Mouse (Mus musculus) E14TG2a.4 (cell line): ENCODE results near the gene Klhl42.

Experiments used
- H3K27me3 ChIP-seq: 2 replicates; pipeline ENCODE4 v1.6.1; 2014; ENCODE audit warnings: low read length, control low read depth; ENCODE audit not compliant: insufficient read depth
- H3K36me3 ChIP-seq: 2 replicates; pipeline ENCODE4 v1.6.1; 2014; ENCODE audit warnings: low read length, control low read depth; ENCODE audit not compliant: insufficient read depth
- H3K4me1 ChIP-seq: replicated peaks from 2 replicates; pipeline ENCODE4 v1.6.1; 2014; ENCODE audit warnings: low read depth, low read length, control low read depth
- H3K4me3 ChIP-seq: replicated peaks from 2 replicates; pipeline ENCODE4 v1.5.1; 2014; ENCODE audit warnings: mild to moderate bottlenecking, low read length
- H3K9me3 ChIP-seq: 2 replicates; pipeline ENCODE4 v1.6.1; 2014; ENCODE audit warnings: low read length, control low read depth
- CTCF ChIP-seq: conservative IDR thresholded peaks from 2 replicates; pipeline ENCODE4 v1.5.1; 2014; ENCODE audit warnings: low read length
- NANOG ChIP-seq: IDR thresholded peaks from 2 replicates; pipeline ENCODE4 v1.6.1; 2014; ENCODE audit warnings: borderline replicate concordance, low read length, mixed read lengths
- POU5F1 ChIP-seq: IDR thresholded peaks from 2 replicates; pipeline ENCODE4 v1.6.1; 2014; ENCODE audit warnings: low read length, borderline replicate concordance

Gene Klhl42

DNA sequence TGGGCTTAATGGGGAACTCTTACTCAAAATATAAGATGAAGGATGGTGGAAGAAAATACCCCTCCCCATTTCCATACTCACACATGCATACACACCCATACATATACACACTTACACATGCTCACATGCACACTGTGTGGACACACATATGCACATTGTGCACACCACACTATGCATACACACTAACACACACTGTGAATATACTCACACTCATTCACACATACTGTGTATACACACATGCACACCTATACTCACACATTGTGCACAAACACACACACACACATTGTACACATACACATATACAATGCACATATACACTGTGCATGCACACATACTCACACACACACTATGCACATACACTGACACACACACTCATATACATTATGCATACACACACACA is 60.7 kb downstream of the Klhl42 start:
- peaks cover 18% of the 10 kb centered on the region for H3K9me3 ChIP-seq
- TF ChIP-seq POU5F1: no peak
- TF ChIP-seq NANOG: no peak
- no peak for TF ChIP-seq CTCF
- H3K36me3 ChIP-seq: no peaks in the 10 kb centered on the region
- no peaks in the 10 kb centered on the region for H3K4me1 ChIP-seq
- no peak overlapping the region for H3K4me3 ChIP-seq
- no peaks in the 10 kb centered on the region for H3K27me3 ChIP-seq

DNA sequence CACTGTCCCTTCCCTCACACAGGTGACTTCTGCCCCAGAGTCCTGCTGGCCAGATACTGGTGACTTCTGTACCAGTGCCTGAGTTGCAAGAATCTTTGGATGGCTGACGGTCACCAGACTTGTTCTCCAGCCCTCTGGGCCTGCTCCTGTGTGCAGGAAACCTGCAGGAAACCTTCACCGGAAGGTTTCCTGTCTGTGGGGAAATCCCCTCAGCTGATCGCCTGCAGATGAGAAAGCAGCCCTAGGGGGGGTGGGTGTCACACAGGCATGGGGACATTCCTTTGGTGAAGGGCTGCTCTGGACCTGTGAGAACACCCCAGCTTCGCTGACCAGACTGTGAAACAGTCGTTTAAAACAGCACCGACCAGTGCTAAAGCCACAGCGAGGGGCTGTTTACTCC is 63.9 kb downstream of the Klhl42 start:
- TF ChIP-seq CTCF (no peak), POU5F1 (no peak), NANOG (no peak)
- H3K4me3 ChIP-seq: no peak overlapping the region
- no peaks in the 10 kb centered on the region for H3K36me3 ChIP-seq
- 0 out of 2 replicates have a peak, but pooled peaks cover 2% of the 10 kb centered on the region for H3K9me3 ChIP-seq
- H3K27me3 ChIP-seq: no peaks in the 10 kb centered on the region
- H3K4me1 ChIP-seq: no peaks in the 10 kb centered on the region

DNA sequence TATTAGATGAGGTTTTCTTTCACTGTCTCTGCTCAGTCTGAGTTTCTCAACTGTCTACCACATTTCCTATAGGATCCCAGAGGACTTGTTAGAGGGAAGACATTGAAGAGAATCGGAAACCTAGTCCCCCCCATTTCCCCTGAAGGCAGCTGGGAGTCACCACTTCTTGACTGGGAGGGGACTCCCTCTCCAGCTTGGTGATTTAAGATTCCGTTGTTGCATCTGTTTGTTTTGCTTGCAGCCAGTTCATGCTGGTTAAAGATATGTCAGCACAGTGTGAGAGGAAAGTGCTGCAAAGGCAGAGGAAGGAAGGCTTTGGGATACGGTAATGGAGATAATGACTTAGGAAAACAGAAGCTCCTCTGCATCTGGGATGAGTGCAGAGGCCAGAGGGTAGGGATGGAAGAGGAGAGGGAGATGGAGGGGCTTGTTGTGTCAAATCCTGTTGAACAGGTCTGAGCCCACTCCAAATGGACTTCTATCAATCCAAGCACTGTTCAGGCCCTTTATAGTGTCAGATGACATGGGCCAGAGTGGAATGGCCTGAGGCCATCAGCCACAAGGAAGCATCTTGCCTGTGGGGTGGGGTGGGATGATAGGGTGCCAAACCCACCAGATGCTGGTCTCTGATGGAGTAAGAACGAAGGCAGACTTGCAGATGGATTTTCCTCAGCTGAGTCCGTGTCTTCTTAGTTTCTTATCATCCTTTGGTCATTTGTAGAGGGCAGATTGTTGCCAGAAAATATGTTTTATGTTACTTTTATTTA is 70.8 kb downstream of the Klhl42 start:
- Histone ChIP-seq H3K27me3 (no peaks in the 10 kb centered on the region), H3K9me3 (no peaks in the 10 kb centered on the region), H3K36me3 (no peaks in the 10 kb centered on the region), H3K4me3 (no peak overlapping the region), H3K4me1 (no peaks in the 10 kb centered on the region)
- TF ChIP-seq POU5F1: no peak
- no peak for TF ChIP-seq NANOG
- TF ChIP-seq CTCF: no peak
